Mouse (Mus musculus): ENCODE measurements at regions not wholly inside any gene's neighbourhood (a gene's known extent, or its start where the extent isn't known, plus 50 kb on each side); places are given as distances from the start of the nearest gene placed in this dataset.

- TF ChIP-seq POLR2A (IDR thresholded peaks at IDR 0.05; ENCODE audit: borderline replicate concordance, extremely low read depth, low read depth, low read length) (no peak), CTCF (IDR thresholded peaks at IDR 0.05; ENCODE audit: insufficient read depth, low read length) (no peak)
Observed at GRCm38 (mm10) chr2:46302627-46303026, 1185.4 kb upstream of the Zeb2 start.

All from lung, adult 2 months (tissue).